Mouse (Mus musculus) spleen, adult 2 months (tissue): ENCODE measurements around the gene Irx1. TPM values are rescaled to one million over a fixed set of nuclear protein-coding genes. Genes with fewer than 3 reads are reported as not detected.

ENCODE experiments used
- DNase-seq, 2 experiments: peaks; one replicate each; pipeline versions ENCODE4 v3.0.0 to v3.0.0-alpha.2; 2012 to 2021; ENCODE audit warnings: low spot score in 2 of 2, low read depth in 1 of 2
- H3K27ac ChIP-seq: fragments of 200-500 bp; 2 replicates; pipeline ENCODE4 v1.5.1; 2012; ENCODE audit warnings: low read length, inconsistent platforms; ENCODE audit not compliant: insufficient read depth
- H3K27me3 ChIP-seq: fragments of 200-500 bp; 2 replicates; pipeline ENCODE4 v1.6.1; 2012; ENCODE audit warnings: mild to moderate bottlenecking, moderate library complexity, low read length, inconsistent platforms; ENCODE audit not compliant: control insufficient read depth, insufficient read depth
- H3K36me3 ChIP-seq: fragments of 200-500 bp; 2 replicates; pipeline ENCODE4 v1.6.1; 2012; ENCODE audit warnings: mild to moderate bottlenecking, low read length, inconsistent platforms; ENCODE audit not compliant: control insufficient read depth, insufficient read depth
- H3K4me1 ChIP-seq: fragments of 200-500 bp; 2 replicates; pipeline ENCODE4 v1.6.1; 2011; ENCODE audit warnings: inconsistent platforms; ENCODE audit not compliant: control insufficient read depth, insufficient read depth, insufficient read length
- H3K4me3 ChIP-seq: fragments of 200-500 bp; 2 replicates; pipeline ENCODE4 v1.5.1; 2011; ENCODE audit warnings: mild to moderate bottlenecking, inconsistent platforms; ENCODE audit not compliant: insufficient read depth, insufficient read length; ENCODE audit errors: extremely low read depth
- CTCF ChIP-seq: fragments of 200-500 bp; IDR thresholded peaks from 2 replicates; pipeline ENCODE4 v1.5.1; 2011; ENCODE audit warnings: mild to moderate bottlenecking, inconsistent platforms; ENCODE audit not compliant: insufficient read depth, insufficient read length, insufficient replicate concordance; ENCODE audit errors: extremely low read depth
- POLR2A ChIP-seq: fragments of 200-500 bp; IDR thresholded peaks from 2 replicates; pipeline ENCODE4 v1.6.1; 2011; ENCODE audit warnings: low read depth, low read length, inconsistent platforms
- WGBS: fragments of 180-500 bp; shearing (Covaris S2); methylation state at CpG from one replicate; pipeline ENCODE4 v1.1.7; 2018; 5-methylcytosine and 5-hydroxymethylcytosine counted together
- polyA plus RNA-seq: library from polyadenylated mRNA; depleted of rRNA; stranded (reverse); fragments of >200 nt; gene quantifications from 2 replicates; pipeline ENCODE4 v1.2.3, GENCODE M21; 2012; rRNA removed

The Irx1 gene
- polyA plus RNA-seq, result not detected in 2 replicates

DNA sequence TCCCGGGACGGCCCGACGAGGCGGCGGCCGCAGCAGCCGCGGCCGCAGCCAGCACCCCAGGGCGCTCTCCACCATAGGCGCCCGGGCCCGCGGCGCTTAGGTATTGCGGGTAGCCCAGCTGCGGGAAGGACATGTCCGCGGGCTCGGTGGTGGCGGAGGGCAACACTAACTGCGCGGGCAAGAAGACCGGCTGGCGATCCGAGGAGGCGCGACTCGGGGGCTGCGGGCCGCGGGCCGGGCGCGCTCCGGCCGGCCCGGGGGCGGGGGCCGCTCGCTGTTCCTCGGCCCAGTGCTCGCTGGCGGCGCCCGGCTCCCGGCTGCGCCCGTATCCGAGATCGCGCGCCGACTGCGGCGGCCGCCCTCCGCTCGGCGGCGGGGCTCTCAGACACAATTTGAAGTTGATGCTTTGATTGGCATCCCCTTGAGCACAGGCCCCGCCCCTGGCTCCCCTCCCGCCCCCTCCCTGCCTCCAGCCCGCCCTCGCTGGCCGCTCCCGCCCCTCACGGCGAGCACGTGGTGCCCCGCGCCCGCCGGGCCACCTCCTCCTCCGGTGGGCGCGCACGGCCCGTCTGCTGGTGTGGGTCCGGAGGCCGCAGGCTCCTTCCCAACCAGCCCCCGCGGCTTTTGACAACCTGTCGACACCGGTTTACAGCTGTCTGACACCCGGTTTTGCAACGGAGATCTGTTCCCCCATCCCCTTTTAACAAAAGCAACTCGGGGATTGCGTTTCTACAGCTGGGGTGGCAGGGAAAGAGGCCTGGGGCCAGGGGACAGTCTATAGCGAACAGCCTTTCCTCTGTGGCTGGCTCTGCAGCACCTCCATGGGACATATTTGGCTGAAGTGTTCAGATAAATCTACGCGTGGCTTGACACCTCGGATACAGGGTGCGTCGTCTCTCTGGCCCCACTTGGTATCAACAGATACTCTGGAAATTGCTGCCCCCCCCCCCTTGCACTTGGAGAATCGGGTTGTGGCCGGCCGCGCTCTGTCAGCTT, at the start of gene Irx1:
Irx1 (minus strand) TSS at position 368 of the 996 bp plus-strand sequence.
- WGBS, result 4% methylated on average over 93 of the region's 100 CpGs
- no peak for TF ChIP-seq POLR2A
- DNase-seq, result no peak
- Histone ChIP-seq H3K4me1 (no peaks in the 10 kb centered on the region), H3K4me3 (no peak within 1 kb of the TSS), H3K36me3 (no peaks in the 10 kb centered on the region), H3K27ac (no peak within 1 kb of the TSS), H3K27me3 (peaks cover 12% of the 10 kb centered on the region)

DNA sequence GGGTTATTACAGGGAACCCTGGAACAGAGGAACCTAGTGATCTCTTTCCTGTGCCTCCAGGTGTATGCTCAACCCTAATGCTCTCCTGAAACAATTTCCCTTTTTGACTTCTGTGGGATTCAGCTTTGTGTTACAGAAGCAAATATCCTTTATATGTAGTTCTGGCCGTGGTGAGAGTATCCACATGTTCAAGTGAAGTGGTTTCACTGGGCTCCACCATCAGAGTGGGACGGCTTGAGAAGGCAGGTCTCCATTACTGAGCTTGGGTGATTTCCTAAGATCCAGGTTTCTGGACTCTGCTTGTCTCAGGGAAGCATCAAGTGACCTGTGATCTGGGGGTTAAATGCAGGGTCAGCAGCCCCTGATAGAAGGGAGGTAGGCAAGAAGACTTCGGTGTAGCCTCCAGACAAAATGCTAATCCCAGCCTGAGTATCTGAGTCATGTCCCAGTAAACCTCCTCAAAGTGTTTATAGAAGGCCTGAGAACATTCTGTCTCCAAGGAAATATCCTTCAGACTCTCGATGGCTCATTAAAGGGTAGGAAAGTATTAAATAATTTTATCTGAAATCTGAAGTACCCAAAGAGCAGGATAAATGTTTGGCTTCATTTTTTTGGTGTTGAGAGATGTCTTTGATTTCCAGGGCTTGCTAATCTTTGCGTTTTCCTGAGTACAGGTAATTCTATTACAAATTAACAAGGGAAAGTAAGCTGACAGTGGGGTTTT, 16.6 kb upstream of the Irx1 start:
- no peak overlapping the region for H3K27ac ChIP-seq
- no peak overlapping the region for H3K4me3 ChIP-seq
- no peak for DNase-seq
- TF ChIP-seq CTCF (no peak), POLR2A (no peak)
- no peaks in the 10 kb centered on the region for H3K27me3 ChIP-seq
- no peaks in the 10 kb centered on the region for H3K36me3 ChIP-seq
- 62% methylated on average over 5 of the region's 5 CpGs for WGBS
- H3K4me1 ChIP-seq, result no peaks in the 10 kb centered on the region

DNA sequence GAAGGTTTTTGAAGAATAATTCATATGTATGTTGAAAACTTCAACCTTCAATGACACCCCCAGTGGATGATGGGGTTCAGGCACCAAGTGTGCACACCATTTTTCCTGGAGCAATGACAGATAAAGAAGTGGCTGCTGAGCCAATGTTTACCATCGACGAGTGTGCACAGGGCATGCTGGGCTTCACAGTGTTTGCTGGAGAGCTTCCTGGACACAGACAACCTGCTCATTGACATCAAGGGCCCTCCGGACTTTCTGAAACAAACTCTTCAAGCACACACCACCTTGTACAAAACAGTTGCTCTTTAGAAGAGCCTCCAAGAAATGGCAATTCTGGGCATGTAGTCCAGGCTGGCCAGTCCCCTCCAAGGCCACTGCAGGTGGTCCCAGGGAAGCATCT, 12.2 kb upstream of the Irx1 start:
- DNase-seq, result no peak
- no peak overlapping the region for H3K4me3 ChIP-seq
- WGBS, result 82% methylated on average over 3 of the region's 3 CpGs
- H3K4me1 ChIP-seq, result no peaks in the 10 kb centered on the region
- no peak overlapping the region for H3K27ac ChIP-seq
- no peaks in the 10 kb centered on the region for H3K27me3 ChIP-seq
- H3K36me3 ChIP-seq, result no peaks in the 10 kb centered on the region
- TF ChIP-seq CTCF (no peak), POLR2A (no peak)

DNA sequence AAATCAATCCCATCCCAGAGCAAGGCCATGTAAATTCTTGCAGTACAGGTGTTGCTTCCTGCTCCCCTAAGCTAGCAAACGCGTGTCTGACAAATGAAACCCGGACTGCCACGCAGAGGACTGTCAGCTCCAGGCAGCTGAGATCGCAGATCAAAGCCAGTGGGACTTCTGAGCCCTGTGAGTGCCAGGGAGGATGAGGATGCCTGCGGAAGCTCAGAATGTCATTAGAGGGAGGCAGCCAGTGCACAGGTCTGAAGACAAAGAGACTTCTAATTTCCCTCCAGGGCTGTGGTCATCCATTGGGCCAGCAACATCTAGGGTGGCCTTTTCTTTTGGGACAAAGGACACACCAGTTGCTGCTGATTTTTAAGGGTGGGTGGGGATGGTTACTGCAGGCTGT, 4.8 kb upstream of the Irx1 start:
- Histone ChIP-seq H3K4me1 (no peaks in the 10 kb centered on the region), H3K27ac (no peak overlapping the region), H3K27me3 (peaks cover 3% of the 10 kb centered on the region; the same call in 1 of the 2 replicates), H3K4me3 (no peak overlapping the region), H3K36me3 (no peaks in the 10 kb centered on the region)
- TF ChIP-seq POLR2A (no peak), CTCF (no peak)
- no peak for DNase-seq
- WGBS, result 3% methylated on average over 6 of the region's 6 CpGs

DNA sequence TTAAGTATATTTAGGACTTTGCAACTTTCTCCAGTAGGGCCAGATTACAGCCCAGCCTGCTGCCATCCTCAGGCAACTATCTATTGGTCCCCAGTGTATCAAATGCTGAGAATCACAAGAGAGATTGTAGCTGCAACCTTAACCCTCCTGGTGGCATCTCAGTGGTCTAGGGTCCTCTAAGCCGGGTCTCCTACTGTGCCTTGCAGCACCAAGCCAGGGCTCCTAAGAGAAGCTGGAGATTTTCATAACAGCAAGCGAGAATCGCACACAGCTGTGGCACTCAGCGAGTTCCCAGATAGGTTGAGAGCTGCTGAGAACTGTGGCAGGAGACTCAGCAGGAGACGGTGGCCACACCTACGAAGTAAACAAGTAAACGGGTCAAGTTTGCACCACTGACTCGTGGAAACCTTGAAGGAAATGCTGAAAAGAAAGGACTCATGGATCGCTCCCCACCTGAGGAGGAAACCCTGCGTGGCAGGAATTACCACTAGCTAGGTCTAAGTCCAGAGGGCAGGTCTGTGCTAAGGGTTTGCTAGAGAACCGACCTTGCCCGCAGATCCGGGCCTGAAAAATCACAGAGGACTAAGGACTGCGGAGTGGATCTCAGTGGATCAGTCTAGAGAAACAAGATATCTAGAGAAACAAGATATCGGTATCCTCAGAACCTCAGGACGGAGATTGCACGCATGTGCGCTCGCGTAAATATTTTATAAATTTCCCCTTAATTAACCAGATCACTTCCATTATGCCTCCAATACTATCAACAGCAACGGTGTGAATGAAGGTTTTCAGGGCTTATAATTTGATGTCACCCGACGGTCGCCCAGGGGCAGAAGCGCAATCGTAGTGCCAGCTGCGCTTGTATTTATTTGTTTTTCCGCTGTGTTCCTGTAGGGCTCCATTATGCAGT, 4.1 kb upstream of the Irx1 start:
- 10% methylated on average over 28 of the region's 28 CpGs for WGBS
- DNase-seq, result no peak
- no peak for TF ChIP-seq POLR2A
- no peak for TF ChIP-seq CTCF
- no peaks in the 10 kb centered on the region for H3K36me3 ChIP-seq
- H3K27me3 ChIP-seq, result peaks cover 9% of the 10 kb centered on the region
- H3K27ac ChIP-seq, result no peak overlapping the region
- H3K4me3 ChIP-seq, result no peak overlapping the region
- no peaks in the 10 kb centered on the region for H3K4me1 ChIP-seq

DNA sequence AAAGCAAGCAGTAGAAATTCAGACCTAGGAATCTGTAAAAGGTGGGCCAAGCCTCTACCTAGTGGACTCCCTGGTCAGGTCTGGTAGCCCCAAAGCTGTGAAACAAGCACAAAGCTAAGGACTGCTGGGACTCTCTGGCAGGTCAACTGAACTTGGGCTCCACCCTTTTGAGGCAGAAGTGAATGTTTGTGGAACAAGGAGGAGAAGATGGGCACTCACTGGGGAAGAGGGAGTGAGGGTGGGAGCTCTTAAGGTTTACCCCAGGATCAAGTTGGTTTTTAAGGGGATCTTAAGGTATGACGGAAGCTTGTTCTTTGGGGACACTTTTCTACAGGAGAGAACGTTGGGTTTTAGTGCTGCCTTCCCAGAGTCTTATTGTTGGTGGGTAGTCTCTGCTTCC, 3.1 kb upstream of the Irx1 start:
- no peaks in the 10 kb centered on the region for H3K36me3 ChIP-seq
- WGBS, result 25% methylated on average over 2 of the region's 2 CpGs
- TF ChIP-seq POLR2A (no peak), CTCF (no peak)
- H3K4me1 ChIP-seq, result no peaks in the 10 kb centered on the region
- no peak overlapping the region for H3K4me3 ChIP-seq
- DNase-seq, result no peak
- peaks cover 11% of the 10 kb centered on the region for H3K27me3 ChIP-seq
- no peak overlapping the region for H3K27ac ChIP-seq
